Mouse (Mus musculus) neural tube, embryonic 12.5 days (tissue): Measurements from ENCODE around the gene Srp54a. TPM values are rescaled to one million over a fixed set of nuclear protein-coding genes. Genes with fewer than 3 reads are reported as not detected.
"Not testable (repeated sequence)": the region's sequence is repeated elsewhere in the genome, so short reads cannot be mapped to it uniquely, and the experiment has no call there.

Experiments used
- ATAC-seq: fragments of 200-750 bp; cut with Nextera tagmentation; 2 replicates; pipeline ENCODE4 v1.8.0; 2017; ENCODE audit warnings: low read depth, mild to moderate bottlenecking, moderate TSS enrichment, moderate library complexity; ENCODE audit not compliant: low FRiP score
- H3K27ac ChIP-seq: fragments of 300-500 bp; sonication (generic); 2 replicates; pipeline ENCODE4 v1.5.1; 2016
- H3K27me3 ChIP-seq: fragments of 300-500 bp; sonication (generic); replicated peaks from 2 replicates; pipeline ENCODE4 v1.6.1; 2016; ENCODE audit warnings: mild to moderate bottlenecking
- H3K36me3 ChIP-seq: fragments of 300-500 bp; sonication (generic); 2 replicates; pipeline ENCODE4 v1.6.1; 2016; ENCODE audit warnings: mild to moderate bottlenecking
- H3K4me1 ChIP-seq: fragments of 300-500 bp; sonication (generic); 2 replicates; pipeline ENCODE4 v1.6.1; 2016
- H3K4me2 ChIP-seq: fragments of 300-500 bp; sonication (generic); replicated peaks from 2 replicates; pipeline ENCODE4 v1.6.1; 2016; ENCODE audit warnings: mild to moderate bottlenecking
- H3K4me3 ChIP-seq: fragments of 300-500 bp; sonication (generic); 2 replicates; pipeline ENCODE4 v1.5.1; 2016
- H3K9ac ChIP-seq: fragments of 300-500 bp; sonication (generic); 2 replicates; pipeline ENCODE4 v1.6.1; 2016; ENCODE audit warnings: mild to moderate bottlenecking
- H3K9me3 ChIP-seq: fragments of 300-500 bp; sonication (generic); 2 replicates; pipeline ENCODE4 v1.6.1; 2016; ENCODE audit warnings: mild to moderate bottlenecking
- WGBS: fragments of 180-500 bp; shearing (Covaris S2); methylation state at CpG from one replicate; pipeline ENCODE4 v1.1.7; 2016; 5-methylcytosine and 5-hydroxymethylcytosine counted together
- polyA plus RNA-seq: library from polyadenylated mRNA; unstranded; fragments of >200 nt; fragmentation: Nextera tagmentation; extraction: Ambion mirVana; gene quantifications from 2 replicates; pipeline ENCODE4 v1.2.1, GENCODE M21; 2016

Gene Srp54a
- polyA plus RNA-seq, 1 experiment from 2014 or later, result 175 TPM

DNA sequence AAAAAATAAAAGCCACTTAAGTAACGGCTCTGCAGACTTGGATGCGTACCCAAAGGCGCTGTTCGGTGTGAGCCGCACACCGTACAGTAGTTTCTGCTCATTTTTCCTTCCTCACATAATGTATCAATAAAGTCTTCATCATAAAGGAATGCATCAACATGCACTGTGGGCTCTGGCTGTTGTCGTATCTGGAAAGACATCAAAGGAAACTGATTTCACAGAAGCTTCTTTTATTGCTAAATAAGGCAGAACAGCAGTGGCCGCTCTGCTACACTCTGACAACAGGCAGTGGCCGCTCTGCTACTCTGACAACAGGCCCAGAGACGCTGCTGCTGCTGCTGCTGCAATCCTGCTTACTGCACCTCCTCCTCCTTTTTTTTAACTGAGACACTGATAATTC is 19.1 kb upstream of the Srp54a start:
- Histone ChIP-seq H3K4me2 (no peak overlapping the region), H3K27ac (no peak overlapping the region), H3K27me3 (no peaks in the 10 kb centered on the region), H3K4me1 (no peaks in the 10 kb centered on the region), H3K36me3 (peaks cover 16% of the 10 kb centered on the region), H3K9me3 (no peaks in the 10 kb centered on the region), H3K4me3 (no peak overlapping the region), H3K9ac (no peak overlapping the region)
- no peak for ATAC-seq
- WGBS, result 83% methylated on average over 10 of the region's 10 CpGs

DNA sequence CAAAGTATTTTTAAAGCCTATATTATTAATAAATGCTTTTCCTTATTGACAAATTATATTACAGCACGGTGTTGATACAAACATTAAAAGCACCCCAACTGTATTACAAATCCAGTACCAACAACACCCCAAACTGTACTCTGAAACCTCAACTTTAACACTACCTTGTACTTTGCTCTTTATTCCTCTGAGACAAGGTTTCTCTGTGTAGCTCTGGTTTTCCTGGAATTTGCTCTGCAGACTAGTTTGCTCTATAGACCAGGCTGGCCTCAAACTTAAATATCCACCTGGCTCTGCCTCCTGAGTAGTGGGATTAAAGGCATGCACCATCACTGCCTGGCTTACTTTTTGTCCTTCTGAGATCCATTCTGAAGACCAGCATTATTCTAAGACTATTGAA is 17.9 kb upstream of the Srp54a start:
- Histone ChIP-seq H3K4me1 (no peaks in the 10 kb centered on the region), H3K27me3 (no peaks in the 10 kb centered on the region), H3K4me3 (no peak overlapping the region), H3K9ac (no peak overlapping the region), H3K9me3 (no peaks in the 10 kb centered on the region), H3K27ac (no peak overlapping the region), H3K36me3 (peaks cover 14% of the 10 kb centered on the region), H3K4me2 (no peak overlapping the region)
- ATAC-seq, result no peak
- 90% methylated on average over 1 of the region's 1 CpGs for WGBS

GRCm38 (mm10) chr12:55072495-55072894 is 7.6 kb upstream of the Srp54a start:
- no peaks in the 10 kb centered on the region for H3K9me3 ChIP-seq
- WGBS, result 85% methylated on average over 4 of the region's 4 CpGs
- no peak for ATAC-seq

GRCm38 (mm10) chr12:55073686-55074085 is 6.4 kb upstream of the Srp54a start:
- Histone ChIP-seq H3K4me3 (no peak overlapping the region), H3K9me3 (no peaks in the 10 kb centered on the region), H3K4me2 (no peak overlapping the region), H3K9ac (no peak overlapping the region), H3K27ac (no peak overlapping the region), H3K27me3 (no peaks in the 10 kb centered on the region), H3K36me3 (no peaks in the 10 kb centered on the region), H3K4me1 (no peaks in the 10 kb centered on the region)
- ATAC-seq, result no peak
- 96% methylated on average over 7 of the region's 7 CpGs for WGBS

More at GRCm38 (mm10) chr12:55072495-55072894, 7.6 kb upstream of the Srp54a start:
- Histone ChIP-seq H3K4me2 (no peak overlapping the region), H3K9ac (no peak overlapping the region), H3K27ac (no peak overlapping the region), H3K36me3 (no peaks in the 10 kb centered on the region), H3K4me3 (no peak overlapping the region), H3K27me3 (no peaks in the 10 kb centered on the region), H3K4me1 (no peaks in the 10 kb centered on the region)

DNA sequence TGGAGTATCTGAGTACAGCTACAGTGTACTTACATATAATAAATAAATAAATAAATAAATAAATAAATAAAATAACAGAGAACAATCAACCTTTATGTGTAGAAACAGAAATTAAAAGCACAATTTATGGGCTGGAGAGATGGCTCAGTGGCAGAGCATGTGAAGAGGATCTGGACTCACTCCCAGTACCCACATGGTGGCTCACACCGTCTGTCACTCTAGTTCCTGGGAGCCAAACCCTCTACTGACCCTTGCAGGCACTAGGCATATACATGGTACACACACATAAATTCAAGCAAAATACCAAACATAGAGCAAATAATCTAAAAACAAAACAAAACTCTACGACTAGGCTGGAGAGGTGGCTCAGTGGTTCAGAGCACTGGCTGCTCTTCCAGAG is 4.8 kb upstream of the Srp54a start:
- 97% methylated on average over 2 of the region's 2 CpGs for WGBS
- Histone ChIP-seq H3K9me3 (no peaks in the 10 kb centered on the region), H3K36me3 (no peaks in the 10 kb centered on the region), H3K4me1 (no peaks in the 10 kb centered on the region), H3K4me2 (no peak overlapping the region), H3K9ac (no peak overlapping the region), H3K27ac (no peak overlapping the region), H3K27me3 (no peaks in the 10 kb centered on the region), H3K4me3 (no peak overlapping the region)
- no peak for ATAC-seq

DNA sequence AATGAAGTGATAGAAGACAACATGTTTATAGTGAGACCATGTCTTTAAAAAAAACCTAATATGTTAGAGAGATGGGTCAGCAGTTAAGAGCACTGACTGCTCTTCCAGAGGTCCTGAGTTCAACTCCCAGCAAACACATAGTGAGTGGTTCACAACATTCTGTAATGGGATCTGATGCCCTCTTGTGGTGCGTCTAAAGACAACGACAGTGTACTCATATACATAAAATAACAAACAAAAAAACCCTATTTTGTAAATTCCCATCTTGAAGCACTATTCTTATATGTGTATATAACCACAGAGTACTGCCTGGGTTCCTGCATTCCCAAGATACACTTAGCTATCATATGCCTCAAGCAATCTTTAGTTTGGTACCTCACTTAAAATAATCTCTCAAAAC is 1.4 kb upstream of the Srp54a start:
- WGBS, result 54% methylated on average over 2 of the region's 2 CpGs
- not testable (repeated sequence) for H3K4me2 ChIP-seq, H3K9me3 ChIP-seq, H3K4me1 ChIP-seq, H3K27me3 ChIP-seq, ATAC-seq, H3K4me3 ChIP-seq, H3K36me3 ChIP-seq, H3K27ac ChIP-seq, H3K9ac ChIP-seq

GRCm38 (mm10) chr12:55080601-55080942 is 510 bp downstream of the Srp54a start:
- WGBS, result 0% methylated on average over 25 of the region's 25 CpGs
- not testable (repeated sequence) for ATAC-seq, H3K27ac ChIP-seq, H3K9me3 ChIP-seq, H3K36me3 ChIP-seq, H3K4me1 ChIP-seq, H3K27me3 ChIP-seq
- Histone ChIP-seq H3K9ac (peak overlapping the region; percentile 65), H3K4me3 (peak overlapping the region; percentile 74), H3K4me2 (peak overlapping the region; percentile 58)

DNA sequence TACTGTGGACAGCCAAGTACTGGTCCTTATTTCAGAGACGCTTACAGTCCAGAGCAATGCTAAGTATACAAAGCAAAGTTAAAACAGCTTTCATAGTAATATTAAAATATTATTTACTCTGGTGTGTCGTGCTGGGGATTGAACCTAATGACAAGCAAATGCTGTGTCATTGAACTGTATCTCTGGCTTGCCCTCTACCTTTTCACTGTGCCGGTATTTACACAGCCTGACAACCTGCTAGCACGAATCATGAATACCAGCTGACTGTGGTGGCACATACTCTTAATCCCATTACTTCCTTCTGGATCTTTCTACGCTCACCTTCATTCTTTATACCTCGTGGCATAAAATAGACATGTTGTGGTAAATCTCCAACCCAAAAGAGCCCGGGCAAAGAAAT is 12.1 kb downstream of the Srp54a start:
- not testable (repeated sequence) for H3K4me1 ChIP-seq, H3K9me3 ChIP-seq, ATAC-seq, H3K27me3 ChIP-seq, H3K4me2 ChIP-seq, H3K9ac ChIP-seq, H3K36me3 ChIP-seq, H3K27ac ChIP-seq, H3K4me3 ChIP-seq
- WGBS, result 100% methylated on average over 1 of the region's 7 CpGs

GRCm38 (mm10) chr12:55112616-55113015 is 32.6 kb downstream of the Srp54a start:
- not testable (repeated sequence) for H3K9ac ChIP-seq, H3K4me3 ChIP-seq, H3K9me3 ChIP-seq, H3K27ac ChIP-seq, H3K4me2 ChIP-seq, H3K4me1 ChIP-seq, H3K27me3 ChIP-seq, ATAC-seq, H3K36me3 ChIP-seq
- no CpG with 5 or more reads among the region's 7 CpGs for WGBS

DNA sequence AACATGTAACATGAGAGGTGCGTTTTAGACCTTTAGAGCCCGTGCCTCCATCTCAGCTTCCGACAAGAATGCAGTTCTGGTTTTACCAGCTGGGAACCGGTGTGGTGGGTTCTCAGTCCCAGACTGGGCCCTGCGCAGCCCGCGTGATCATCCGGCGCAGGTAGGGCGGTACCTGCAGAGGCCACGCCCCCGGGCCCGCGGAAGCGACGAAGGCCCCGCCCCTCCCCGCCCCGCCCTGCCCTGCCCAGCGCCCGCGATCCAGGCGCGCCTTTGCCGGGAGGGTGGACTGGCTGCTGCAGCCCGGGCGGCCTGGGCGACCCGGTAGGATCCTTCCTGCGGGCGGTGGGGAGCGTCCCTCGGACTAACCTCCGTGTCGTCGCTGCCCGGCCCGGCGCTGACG is 44.2 kb downstream of the Srp54a start, which contains the start of gene Fam177a:
Fam177a (plus strand) TSS at position 228 of the 400 bp plus-strand sequence.
- H3K27me3 ChIP-seq, H3K4me1 ChIP-seq, H3K9me3 ChIP-seq, H3K36me3 ChIP-seq, H3K9ac ChIP-seq, H3K4me2 ChIP-seq, H3K27ac ChIP-seq, H3K4me3 ChIP-seq: not testable (repeated sequence)
- peak; percentile 97 for ATAC-seq
- WGBS, result no CpG with 5 or more reads among the region's 40 CpGs

GRCm38 (mm10) chr12:55124731-55125130 is 44.7 kb downstream of the Srp54a start:
- no CpG with 5 or more reads among the region's 18 CpGs for WGBS

DNA sequence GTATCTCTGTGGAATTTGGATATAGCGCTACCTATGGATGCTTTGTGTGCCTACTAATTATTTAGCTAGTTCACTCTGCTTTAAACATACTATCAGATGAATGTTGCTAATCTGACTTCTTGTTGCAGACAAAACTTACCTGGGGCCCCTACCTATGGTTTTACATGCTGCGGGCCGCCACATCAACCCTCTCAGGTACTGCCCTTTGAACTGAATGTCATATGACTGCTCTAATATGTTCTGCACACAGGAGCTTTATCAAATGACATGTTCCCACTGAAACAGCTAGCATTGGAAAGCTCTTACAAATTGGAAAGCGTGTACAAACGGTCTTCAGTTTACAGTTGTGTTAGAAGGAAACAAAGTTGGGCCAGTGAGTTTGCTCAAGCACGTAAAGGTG is 55.5 kb downstream of the Srp54a start:
- WGBS, result no CpG with 5 or more reads among the region's 6 CpGs

More at GRCm38 (mm10) chr12:55124731-55125130, 44.7 kb downstream of the Srp54a start:
- not testable (repeated sequence) for H3K4me2 ChIP-seq, H3K4me3 ChIP-seq, H3K36me3 ChIP-seq, H3K9ac ChIP-seq, H3K27ac ChIP-seq, H3K27me3 ChIP-seq, H3K9me3 ChIP-seq, H3K4me1 ChIP-seq
- ATAC-seq, result peak; percentile 58

DNA sequence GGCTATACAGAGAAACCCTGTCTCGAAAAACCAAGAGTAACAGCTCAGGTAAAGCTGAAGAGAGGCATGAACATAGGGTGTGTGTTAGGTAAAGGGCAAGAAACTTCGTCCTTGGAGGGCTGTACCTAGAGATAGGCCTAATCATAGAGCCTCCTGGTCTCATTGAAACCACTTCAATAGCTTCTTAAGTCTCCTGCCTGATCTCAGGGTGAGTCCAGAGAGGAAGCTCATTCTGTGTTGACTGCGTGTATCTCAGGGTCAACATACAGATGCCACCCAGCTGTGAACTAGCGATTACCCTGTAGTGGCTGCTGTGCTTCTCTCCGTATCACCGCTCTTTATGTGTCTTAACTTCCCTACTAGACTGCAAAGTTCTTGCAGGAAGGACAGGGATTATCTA is 57.8 kb downstream of the Srp54a start:
- not testable (repeated sequence) for H3K27ac ChIP-seq, H3K4me1 ChIP-seq, H3K36me3 ChIP-seq, H3K9ac ChIP-seq, H3K4me2 ChIP-seq, ATAC-seq, H3K9me3 ChIP-seq, H3K4me3 ChIP-seq, H3K27me3 ChIP-seq
- no CpG with 5 or more reads among the region's 6 CpGs for WGBS

More for the DNA sequence above, 55.5 kb downstream of the Srp54a start:
- H3K9me3 ChIP-seq, H3K4me1 ChIP-seq, H3K9ac ChIP-seq, H3K36me3 ChIP-seq, ATAC-seq, H3K27ac ChIP-seq, H3K27me3 ChIP-seq, H3K4me2 ChIP-seq, H3K4me3 ChIP-seq: not testable (repeated sequence)
